Mouse (Mus musculus): ENCODE data around the gene Zfp507. TPM values are rescaled to one million over a fixed set of nuclear protein-coding genes. Genes with fewer than 3 reads are reported as not detected.

The Zfp507 gene
- polyA plus RNA-seq, 1 experiment from 2014 or later: 20.6 TPM

DNA sequence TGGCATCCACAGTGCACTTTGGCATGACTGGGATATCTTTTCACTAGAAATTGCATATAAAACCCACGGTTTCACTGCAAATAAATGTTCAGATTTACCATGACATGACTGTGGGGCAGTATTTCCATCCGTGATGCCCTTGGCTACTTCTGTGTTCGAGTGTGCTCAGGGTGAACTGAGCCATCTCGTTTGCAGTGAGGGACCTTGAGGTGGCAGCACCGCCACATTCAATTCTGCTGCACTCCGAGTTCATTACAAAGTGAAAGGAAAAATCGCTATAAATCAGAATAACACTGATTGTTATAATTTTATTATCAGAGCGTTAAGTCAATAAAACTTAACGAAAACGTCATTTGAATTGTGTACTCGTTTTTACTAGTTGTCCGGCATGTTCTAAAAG is 21.1 kb upstream of the Zfp507 start:
- DNase-seq: no peak
- WGBS: 72% methylated on average over 12 of the region's 12 CpGs

GRCm38 (mm10) chr7:35822320-35822719 is 19.5 kb upstream of the Zfp507 start:
- H3K27ac ChIP-seq (ENCODE audit: low read depth): no peak overlapping the region
- no peak for TF ChIP-seq CTCF (IDR thresholded peaks at IDR 0.05; ENCODE audit: low read depth)
- 85% methylated on average over 17 of the region's 17 CpGs for WGBS

More for the DNA sequence above, 21.1 kb upstream of the Zfp507 start:
- Histone ChIP-seq H3K36me3 (ENCODE audit: insufficient read depth) (no peaks in the 10 kb centered on the region), H3K9me3 (ENCODE audit: low read depth, low read length) (peaks cover 8% of the 10 kb centered on the region; the same call in 1 of the 2 replicates), H3K27ac (ENCODE audit: low read depth) (no peak overlapping the region), H3K27me3 (ENCODE audit: insufficient read depth, low read length) (no peaks in the 10 kb centered on the region), H3K4me2 (no peak overlapping the region), H3K4me1 (ENCODE audit: insufficient read depth) (peaks cover 4% of the 10 kb centered on the region; the same call in 1 of the 2 replicates), H3K9ac (no peak overlapping the region), H3K4me3 (ENCODE audit: low read depth, low read length) (no peak overlapping the region)
- TF ChIP-seq CTCF (IDR thresholded peaks at IDR 0.05; ENCODE audit: low read depth): peak; percentile 31; the same call in 1 of the 2 replicates
- ATAC-seq (ENCODE audit: insufficient read depth): no peak

GRCm38 (mm10) chr7:35821357-35821756 is 18.6 kb upstream of the Zfp507 start:
- no peak overlapping the region for H3K9ac ChIP-seq
- 44% methylated on average over 5 of the region's 5 CpGs for WGBS
- peak; percentile 72 for ATAC-seq (ENCODE audit: insufficient read depth)
- no peak overlapping the region for H3K4me3 ChIP-seq (ENCODE audit: low read depth, low read length)
- H3K36me3 ChIP-seq (ENCODE audit: insufficient read depth): no peaks in the 10 kb centered on the region
- H3K9me3 ChIP-seq (ENCODE audit: low read depth, low read length): peaks cover 8% of the 10 kb centered on the region; the same call in 1 of the 2 replicates
- DNase-seq: peak; percentile 87
- H3K4me2 ChIP-seq: no peak overlapping the region
- H3K4me1 ChIP-seq (ENCODE audit: insufficient read depth): peaks cover 4% of the 10 kb centered on the region; the same call in 1 of the 2 replicates
- TF ChIP-seq CTCF (IDR thresholded peaks at IDR 0.05; ENCODE audit: low read depth): no peak
- H3K27me3 ChIP-seq (ENCODE audit: insufficient read depth, low read length): no peaks in the 10 kb centered on the region
- H3K27ac ChIP-seq (ENCODE audit: low read depth): peak overlapping the region; percentile 83

More at GRCm38 (mm10) chr7:35822320-35822719, 19.5 kb upstream of the Zfp507 start:
- no peak overlapping the region for H3K9ac ChIP-seq
- H3K4me2 ChIP-seq: no peak overlapping the region
- H3K27me3 ChIP-seq (ENCODE audit: insufficient read depth, low read length): no peaks in the 10 kb centered on the region
- no peak overlapping the region for H3K4me3 ChIP-seq (ENCODE audit: low read depth, low read length)
- peaks cover 4% of the 10 kb centered on the region; the same call in 1 of the 2 replicates for H3K4me1 ChIP-seq (ENCODE audit: insufficient read depth)
- no peaks in the 10 kb centered on the region for H3K36me3 ChIP-seq (ENCODE audit: insufficient read depth)
- peaks cover 8% of the 10 kb centered on the region; the same call in 1 of the 2 replicates for H3K9me3 ChIP-seq (ENCODE audit: low read depth, low read length)
- ATAC-seq (ENCODE audit: insufficient read depth) (no peak), DNase-seq (no peak)

DNA sequence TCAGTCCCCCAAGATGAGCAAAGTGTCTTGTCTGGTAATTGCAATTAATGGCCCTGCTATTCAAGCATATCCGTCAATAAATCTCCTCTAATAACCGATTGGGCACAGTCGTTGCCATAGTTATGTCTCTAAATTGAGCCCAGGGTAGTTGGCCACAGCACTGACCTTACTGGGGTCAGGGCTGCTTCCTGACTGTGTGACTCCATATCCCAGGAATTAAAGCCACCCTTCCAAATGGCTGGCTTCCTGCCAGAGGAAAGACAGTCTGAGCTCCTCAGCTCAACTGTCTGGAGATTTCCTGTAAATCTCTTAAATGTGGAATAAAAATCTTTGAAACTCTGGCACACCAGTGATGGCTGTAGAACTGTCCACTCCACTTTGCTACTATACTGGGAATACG is 16.7 kb upstream of the Zfp507 start:
- Histone ChIP-seq H3K9ac (no peak overlapping the region), H3K27ac (ENCODE audit: low read depth) (no peak overlapping the region), H3K4me1 (ENCODE audit: insufficient read depth) (peaks cover 8% of the 10 kb centered on the region; the same call in 1 of the 2 replicates), H3K36me3 (ENCODE audit: insufficient read depth) (no peaks in the 10 kb centered on the region), H3K9me3 (ENCODE audit: low read depth, low read length) (peaks cover 8% of the 10 kb centered on the region; the same call in 1 of the 2 replicates), H3K4me3 (ENCODE audit: low read depth, low read length) (no peak overlapping the region), H3K4me2 (no peak overlapping the region), H3K27me3 (ENCODE audit: insufficient read depth, low read length) (no peaks in the 10 kb centered on the region)
- WGBS: 64% methylated on average over 4 of the region's 4 CpGs
- no peak for ATAC-seq (ENCODE audit: insufficient read depth)
- DNase-seq: peak; percentile 81
- TF ChIP-seq CTCF (IDR thresholded peaks at IDR 0.05; ENCODE audit: low read depth): no peak

DNA sequence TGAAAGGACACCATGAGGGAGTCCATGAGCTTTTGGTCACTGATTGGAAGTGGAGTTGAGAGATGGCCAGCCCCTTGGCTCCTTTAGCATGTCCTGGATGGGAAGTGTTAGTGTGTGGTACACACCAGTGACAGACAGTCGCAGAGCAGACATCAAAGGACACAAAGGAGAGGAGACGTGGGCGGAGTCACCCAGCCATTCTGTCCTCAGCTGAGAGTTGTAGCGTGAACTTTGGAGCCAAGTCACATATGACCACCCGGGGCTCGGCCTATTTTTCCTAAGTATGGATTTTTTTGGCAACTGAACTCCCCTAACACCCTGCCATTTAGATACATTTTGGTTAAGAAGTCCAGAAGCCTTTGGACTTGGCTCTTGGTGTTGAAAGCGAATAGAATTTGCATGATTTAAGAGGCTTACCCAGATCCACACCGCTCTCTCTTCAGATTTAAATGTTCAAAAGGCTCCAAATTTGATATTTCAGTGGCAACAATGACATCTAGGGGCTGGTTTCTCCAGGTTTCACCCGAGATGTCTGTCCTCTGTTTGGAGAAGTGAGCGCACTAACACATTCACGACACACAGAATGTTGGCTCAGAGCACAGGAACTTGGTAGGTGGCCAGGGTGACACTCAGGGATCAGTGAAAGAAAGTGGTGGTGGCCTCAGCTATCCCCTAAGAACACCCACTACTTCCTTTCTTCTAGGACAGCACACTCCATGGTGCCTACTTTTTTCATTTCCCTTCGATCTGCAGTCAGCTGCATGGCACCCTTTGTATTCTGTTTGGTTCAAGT is 12.2 kb upstream of the Zfp507 start:
- ATAC-seq (ENCODE audit: insufficient read depth): peak; percentile 76
- Histone ChIP-seq H3K27me3 (ENCODE audit: insufficient read depth, low read length) (no peaks in the 10 kb centered on the region), H3K4me3 (ENCODE audit: low read depth, low read length) (no peak overlapping the region), H3K9ac (no peak overlapping the region), H3K9me3 (ENCODE audit: low read depth, low read length) (no peaks in the 10 kb centered on the region), H3K27ac (ENCODE audit: low read depth) (peak overlapping the region; percentile 47; the same call in 1 of the 2 replicates), H3K4me2 (no peak overlapping the region), H3K36me3 (ENCODE audit: insufficient read depth) (no peaks in the 10 kb centered on the region), H3K4me1 (ENCODE audit: insufficient read depth) (peaks cover 6% of the 10 kb centered on the region; the same call in 1 of the 2 replicates)
- 57% methylated on average over 12 of the region's 12 CpGs for WGBS
- no peak for TF ChIP-seq CTCF (IDR thresholded peaks at IDR 0.05; ENCODE audit: low read depth)
- peak; percentile 78 for DNase-seq

- Histone ChIP-seq H3K4me3 (ENCODE audit: low read depth, low read length) (no peak overlapping the region), H3K9ac (no peak overlapping the region), H3K4me1 (ENCODE audit: insufficient read depth) (0 out of 2 replicates have a peak, but pooled peaks cover 3% of the 10 kb centered on the region), H3K4me2 (no peak overlapping the region), H3K27me3 (ENCODE audit: insufficient read depth, low read length) (no peaks in the 10 kb centered on the region), H3K27ac (ENCODE audit: low read depth) (no peak overlapping the region), H3K9me3 (ENCODE audit: low read depth, low read length) (no peaks in the 10 kb centered on the region), H3K36me3 (ENCODE audit: insufficient read depth) (no peaks in the 10 kb centered on the region)
- 79% methylated on average over 11 of the region's 11 CpGs for WGBS
- ATAC-seq (ENCODE audit: insufficient read depth) (no peak), DNase-seq (no peak)
- no peak for TF ChIP-seq CTCF (IDR thresholded peaks at IDR 0.05; ENCODE audit: low read depth)
Observed at GRCm38 (mm10) chr7:35813306-35813705, 10.5 kb upstream of the Zfp507 start.

DNA sequence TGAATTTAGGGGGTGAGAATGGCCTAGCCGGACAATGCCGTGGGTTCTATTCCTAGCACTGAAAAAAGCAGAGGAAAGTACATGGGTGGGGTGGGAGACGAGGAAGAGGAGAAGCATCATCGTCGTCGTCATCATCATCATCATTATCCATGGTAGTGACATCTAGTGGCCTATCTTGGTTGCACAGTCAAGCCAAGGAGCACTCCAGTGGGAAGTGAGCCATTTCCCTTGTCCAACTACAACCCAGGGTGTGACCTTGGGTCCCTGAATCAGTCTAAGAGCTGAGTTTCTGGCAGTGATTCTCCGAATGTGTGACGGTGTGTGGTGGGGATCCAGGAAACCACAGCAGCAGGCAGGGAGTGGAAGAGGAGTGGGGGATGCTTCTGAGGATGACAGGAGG is 7.9 kb upstream of the Zfp507 start:
- 35% methylated on average over 8 of the region's 8 CpGs for WGBS
- H3K9ac ChIP-seq: no peak overlapping the region
- DNase-seq (peak; percentile 67), ATAC-seq (ENCODE audit: insufficient read depth) (no peak)
- H3K9me3 ChIP-seq (ENCODE audit: low read depth, low read length): no peaks in the 10 kb centered on the region
- no peak overlapping the region for H3K4me3 ChIP-seq (ENCODE audit: low read depth, low read length)
- H3K36me3 ChIP-seq (ENCODE audit: insufficient read depth): no peaks in the 10 kb centered on the region
- no peak overlapping the region for H3K4me2 ChIP-seq
- H3K27me3 ChIP-seq (ENCODE audit: insufficient read depth, low read length): no peaks in the 10 kb centered on the region
- H3K27ac ChIP-seq (ENCODE audit: low read depth): no peak overlapping the region
- TF ChIP-seq CTCF (IDR thresholded peaks at IDR 0.05; ENCODE audit: low read depth): peak; percentile 66
- H3K4me1 ChIP-seq (ENCODE audit: insufficient read depth): 0 out of 2 replicates have a peak, but pooled peaks cover 3% of the 10 kb centered on the region

Measured in lung, embryonic 14.5 days (tissue).